Mouse (Mus musculus) lung, postnatal 0 days (tissue): ENCODE measurements at regions not wholly inside any gene's neighbourhood (a gene's known extent, or its start where the extent isn't known, plus 50 kb on each side); places are given as distances from the start of the nearest gene placed in this dataset.

Experiments used
- CTCF ChIP-seq: IDR thresholded peaks from 2 replicates; pipeline ENCODE4 v1.5.1; 2016; ENCODE audit warnings: antibody characterized with exemption, mild to moderate bottlenecking
- EP300 ChIP-seq: IDR thresholded peaks from 2 replicates; pipeline ENCODE4 v1.6.1; 2016; ENCODE audit warnings: antibody characterized with exemption, mild to moderate bottlenecking, control low read depth

DNA sequence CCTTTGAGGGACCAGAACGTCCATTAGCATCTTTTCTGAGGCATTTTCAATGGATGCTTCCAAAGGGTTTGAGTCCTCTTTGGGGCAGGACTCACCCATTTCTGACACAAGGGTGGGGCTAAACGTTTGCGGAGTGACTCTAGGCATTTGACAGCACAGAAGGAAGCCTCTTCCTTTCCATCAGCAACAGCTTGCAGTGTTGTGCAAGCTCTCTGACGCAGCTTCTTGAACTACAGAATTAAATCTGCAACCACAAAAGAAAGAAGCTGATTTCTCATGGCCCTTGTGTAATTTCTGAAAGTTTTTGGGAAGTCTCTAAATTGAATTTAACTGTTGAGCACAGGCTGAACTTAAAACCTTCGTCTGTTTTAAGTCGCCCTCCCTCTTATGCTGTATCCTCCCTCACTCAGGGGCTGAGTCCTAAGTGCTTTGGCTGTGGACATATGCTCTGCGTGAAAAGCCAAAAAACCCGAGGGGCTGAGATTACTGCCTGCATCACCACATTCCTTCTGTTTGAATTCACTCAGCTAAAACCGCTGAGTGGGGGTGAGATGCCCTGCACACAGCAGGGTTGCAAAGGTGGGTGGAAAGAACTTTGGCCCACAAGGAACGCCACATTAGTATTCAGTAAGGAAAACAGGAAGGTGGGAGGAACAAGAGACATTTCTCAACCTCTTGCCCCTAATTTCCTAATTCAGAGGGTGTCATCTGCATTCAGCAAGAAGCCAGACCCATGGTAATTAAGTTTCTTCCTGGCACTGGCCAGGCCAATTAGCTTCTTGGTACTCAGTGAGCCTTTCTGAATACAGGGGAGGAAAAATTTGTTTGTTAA is 227.4 kb downstream of the Fzd1 start:
- peak; percentile 79 for TF ChIP-seq EP300
- no peak for TF ChIP-seq CTCF
